Mouse (Mus musculus): ENCODE results near the gene Dlg2.

DNA sequence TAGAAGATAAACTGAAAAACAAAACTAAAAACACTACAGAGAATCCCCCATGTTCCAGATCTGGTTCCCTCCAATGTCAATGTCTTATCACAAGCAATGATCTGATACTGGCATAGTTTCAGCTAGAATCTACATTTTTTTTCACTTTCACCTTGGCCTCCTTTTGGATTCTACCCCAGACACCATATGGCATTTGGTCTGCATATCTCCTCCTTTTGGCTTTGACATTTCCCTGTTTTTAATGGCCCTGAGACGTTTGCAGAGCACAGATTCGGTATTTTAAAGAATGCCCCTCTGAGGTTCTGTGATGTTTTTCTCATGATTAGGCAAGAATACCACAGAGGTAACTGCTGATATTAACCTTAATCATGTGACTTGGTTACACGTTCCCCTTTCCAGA lies 1984.8 kb downstream of the Dlg2 start:
- TF ChIP-seq CTCF (IDR thresholded peaks at IDR 0.05; ENCODE audit: low read depth, low read length) (no peak), TAL1 (conservative IDR thresholded peaks at IDR 0.05; ENCODE audit: low read depth, low read length) (no peak)

Measured in G1E (cell line).